Mouse (Mus musculus) R1 (cell line): ENCODE data around the gene Lrrc3c.

ENCODE experiments used
- DNase-seq: peaks from one replicate; pipeline ENCODE4 v3.0.0-alpha.2; 2018; ENCODE audit warnings: low read depth, low spot score

The Lrrc3c gene

GRCm38 (mm10) chr11:98625611-98626410 is 27.7 kb downstream of the Lrrc3c start, which contains the start of the genes Gm12355 and Gsdma3:
TSS of gene Gm12355 (minus strand) at chr11:98625661.
TSS of gene Gsdma3 (plus strand) at chr11:98626360.
- DNase-seq = no peak

DNA sequence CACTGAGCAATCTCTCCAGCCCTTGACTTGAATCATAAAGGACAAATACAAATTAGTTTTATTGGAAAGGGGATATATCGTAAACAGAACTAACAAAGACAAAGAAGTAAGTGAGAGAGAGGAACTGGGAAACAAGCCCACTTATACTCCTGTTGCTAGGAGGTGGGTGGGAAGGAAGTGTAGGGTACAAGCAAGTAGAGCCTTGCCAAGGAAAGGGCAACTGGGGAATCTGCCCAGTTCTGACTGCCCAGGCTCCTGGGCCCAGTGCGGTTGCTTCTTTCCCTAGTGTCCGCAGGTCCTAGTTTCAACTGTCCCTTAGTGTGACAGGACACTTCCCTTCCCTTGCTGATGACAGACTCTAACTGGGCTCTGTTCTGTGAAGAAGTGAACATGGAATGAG is 30.6 kb downstream of the Lrrc3c start:
- DNase-seq = no peak

- DNase-seq = no peak
These were observed 32.6 kb downstream of the Lrrc3c start for GRCm38 (mm10) chr11:98630646-98631045.

DNA sequence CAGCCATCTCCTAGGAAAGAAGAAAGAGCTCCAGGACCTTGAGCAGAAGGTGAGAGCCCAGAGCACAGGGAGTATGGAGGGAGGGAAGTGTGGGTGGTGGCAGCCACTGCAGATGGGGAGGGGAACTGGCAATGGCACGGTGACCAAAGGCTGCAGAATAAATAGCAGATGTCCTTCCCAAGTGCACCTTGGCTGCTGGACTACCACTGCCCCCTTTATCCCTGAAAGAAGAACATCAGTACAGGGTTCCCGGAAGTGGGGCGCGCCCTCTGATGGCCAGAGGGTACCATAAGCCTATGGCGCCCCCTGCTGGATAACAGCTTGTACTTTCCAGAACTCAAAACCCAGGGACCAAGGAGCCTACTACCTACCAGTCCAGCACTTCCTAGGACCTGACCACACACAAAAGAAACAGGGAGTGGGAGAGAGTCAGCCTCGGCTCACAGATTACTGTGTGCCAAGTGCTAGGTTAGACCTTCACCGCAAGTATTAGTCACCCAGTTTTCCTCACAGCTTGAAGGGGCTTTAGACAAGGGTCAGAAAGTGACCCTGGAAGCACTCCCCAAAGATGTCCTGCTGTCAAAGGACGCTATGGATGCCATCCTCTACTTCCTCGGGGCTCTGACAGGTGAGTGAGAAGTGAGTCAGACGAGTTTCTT is 37.4 kb downstream of the Lrrc3c start:
- DNase-seq = peak; percentile 41

DNA sequence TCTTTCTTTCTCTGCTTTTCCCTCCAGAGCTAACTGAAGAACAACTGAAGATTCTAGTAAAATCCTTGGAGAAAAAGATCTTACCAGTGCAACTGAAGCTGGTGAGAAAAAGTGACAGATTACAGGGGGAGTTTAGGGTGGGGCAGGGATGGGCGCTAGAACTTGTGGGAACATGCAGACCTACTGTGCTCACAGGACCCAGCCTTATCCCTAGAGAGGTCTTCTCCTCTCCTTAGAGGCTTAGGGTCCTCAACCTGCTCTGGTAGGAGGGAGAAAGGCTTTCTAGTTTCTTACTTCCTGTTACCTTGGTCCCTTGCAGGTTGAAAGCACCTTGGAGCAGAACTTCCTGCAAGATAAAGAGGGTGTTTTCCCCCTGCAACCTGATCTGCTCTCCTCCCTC is 39.4 kb downstream of the Lrrc3c start:
- DNase-seq = no peak

GRCm38 (mm10) chr11:98640091-98640490 is 42.0 kb downstream of the Lrrc3c start:
- DNase-seq = peak; percentile 16

- no peak for DNase-seq
These were observed 46.7 kb downstream of the Lrrc3c start for GRCm38 (mm10) chr11:98644757-98645156.

GRCm38 (mm10) chr11:98645946-98646345 is 47.9 kb downstream of the Lrrc3c start:
- DNase-seq = no peak

DNA sequence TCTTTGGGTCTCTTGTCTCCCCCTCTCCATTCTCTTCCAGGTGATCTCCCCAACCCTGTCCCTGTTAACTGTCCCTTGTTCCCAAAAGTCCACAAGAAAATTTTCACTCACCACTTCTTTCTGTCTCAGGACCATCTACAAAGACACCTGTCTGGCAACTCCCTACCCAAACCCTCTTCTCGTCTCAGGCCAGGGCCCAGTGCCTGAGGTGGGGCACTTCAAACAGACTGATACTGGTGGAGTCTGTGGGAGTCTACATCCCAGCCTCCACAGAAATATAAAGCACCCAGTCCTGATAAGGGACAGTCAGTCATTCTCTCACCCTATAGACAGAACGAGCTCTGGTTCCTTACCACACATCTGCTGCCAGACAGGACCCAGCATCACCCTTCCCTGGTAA is 48.4 kb downstream of the Lrrc3c start, which contains the start of gene Gsdma2:
Gene Gsdma2, plus strand, starts transcription at position 301 of the 400 bp plus-strand sequence.
- DNase-seq = no peak
